Mouse (Mus musculus) limb, embryonic 13.5 days (tissue): ENCODE results near the gene Ctsh. TPM values are rescaled to one million over a fixed set of nuclear protein-coding genes. Genes with fewer than 3 reads are reported as not detected.

ENCODE experiments used
- ATAC-seq: fragments of 200-750 bp; cut with Nextera tagmentation; 2 replicates; pipeline ENCODE4 v1.8.0; 2017; ENCODE audit warnings: low read depth, moderate number of reproducible peaks, moderate TSS enrichment; ENCODE audit not compliant: low FRiP score
- H3K27ac ChIP-seq: fragments of 300-500 bp; sonication (generic); 2 replicates; pipeline ENCODE4 v1.5.1; 2015; ENCODE audit warnings: inconsistent platforms, mild to moderate bottlenecking, moderate library complexity
- H3K27me3 ChIP-seq: fragments of 300-500 bp; sonication (generic); 2 replicates; pipeline ENCODE4 v1.6.1; 2015; ENCODE audit warnings: mild to moderate bottlenecking, inconsistent platforms
- H3K36me3 ChIP-seq: fragments of 300-500 bp; sonication (generic); 2 replicates; pipeline ENCODE4 v1.6.1; 2015; ENCODE audit warnings: inconsistent platforms, mild to moderate bottlenecking, moderate library complexity
- H3K4me1 ChIP-seq: fragments of 300-500 bp; sonication (generic); 2 replicates; pipeline ENCODE4 v1.6.1; 2015; ENCODE audit warnings: inconsistent platforms
- H3K4me2 ChIP-seq: fragments of 300-500 bp; sonication (generic); replicated peaks from 2 replicates; pipeline ENCODE4 v1.6.1; 2015; ENCODE audit warnings: inconsistent platforms, mild to moderate bottlenecking, moderate library complexity
- H3K4me3 ChIP-seq: fragments of 300-500 bp; sonication (generic); 2 replicates; pipeline ENCODE4 v1.5.1; 2015; ENCODE audit warnings: moderate library complexity, mild to moderate bottlenecking, inconsistent platforms
- H3K9ac ChIP-seq: fragments of 300-500 bp; sonication (generic); 2 replicates; pipeline ENCODE4 v1.6.1; 2015; ENCODE audit warnings: mild to moderate bottlenecking, inconsistent platforms
- H3K9me3 ChIP-seq: fragments of 300-500 bp; sonication (generic); 2 replicates; pipeline ENCODE4 v1.6.1; 2016; ENCODE audit warnings: inconsistent platforms
- WGBS: fragments of 180-500 bp; shearing (Covaris S2); methylation state at CpG from one replicate; pipeline ENCODE4 v1.1.7; 2015; 5-methylcytosine and 5-hydroxymethylcytosine counted together
- polyA plus RNA-seq: library from polyadenylated mRNA; unstranded; fragments of >200 nt; fragmentation: Nextera tagmentation; extraction: Ambion mirVana; gene quantifications from 2 replicates; pipeline ENCODE4 v1.2.1, GENCODE M21; 2015

Gene Ctsh
- polyA plus RNA-seq, 1 experiment from 2014 or later = 18.7 TPM

GRCm38 (mm10) chr9:90115308-90115700 lies 61.4 kb downstream of the Ctsh start:
- no peak overlapping the region for H3K27ac ChIP-seq
- H3K4me3 ChIP-seq = peak overlapping the region; percentile 85
- H3K36me3 ChIP-seq = no peaks in the 10 kb centered on the region
- H3K9me3 ChIP-seq = no peaks in the 10 kb centered on the region
- H3K9ac ChIP-seq = peak overlapping the region; percentile 66; the same call in 1 of the 2 replicates
- peaks cover 16% of the 10 kb centered on the region for H3K4me1 ChIP-seq
- H3K4me2 ChIP-seq = peak overlapping the region; percentile 73
- peaks cover 2% of the 10 kb centered on the region; the same call in 1 of the 2 replicates for H3K27me3 ChIP-seq
- ATAC-seq = no peak

DNA sequence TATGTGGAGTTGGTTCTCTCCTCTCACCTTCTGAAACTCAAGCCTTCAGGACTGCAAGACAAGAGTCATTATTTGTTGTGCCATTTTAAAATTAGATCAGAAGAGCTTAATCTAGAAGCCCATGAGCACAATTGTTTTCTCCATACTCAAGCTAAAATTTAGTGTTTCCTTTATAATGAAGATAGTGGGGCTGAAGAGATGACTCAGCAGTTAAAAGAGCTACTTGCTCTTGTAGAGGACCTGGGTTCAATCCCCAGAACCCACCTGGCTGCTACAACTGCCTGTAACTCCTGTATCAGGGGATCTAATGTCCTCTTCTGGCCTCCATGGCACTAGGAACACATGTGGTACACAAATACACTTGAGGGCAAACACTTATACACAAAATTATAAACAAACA lies 63.3 kb downstream of the Ctsh start:
- no peak for ATAC-seq
- H3K4me3 ChIP-seq = no peak overlapping the region
- no peak overlapping the region for H3K27ac ChIP-seq
- no peaks in the 10 kb centered on the region for H3K9me3 ChIP-seq
- no peak overlapping the region for H3K9ac ChIP-seq
- peaks cover 2% of the 10 kb centered on the region; the same call in 1 of the 2 replicates for H3K27me3 ChIP-seq
- no peaks in the 10 kb centered on the region for H3K36me3 ChIP-seq
- H3K4me1 ChIP-seq = peaks cover 8% of the 10 kb centered on the region
- no peak overlapping the region for H3K4me2 ChIP-seq

- Histone ChIP-seq H3K4me2 (no peak overlapping the region), H3K27ac (no peak overlapping the region), H3K27me3 (peaks cover 6% of the 10 kb centered on the region; the same call in 1 of the 2 replicates), H3K4me3 (no peak overlapping the region), H3K9me3 (no peaks in the 10 kb centered on the region), H3K36me3 (no peaks in the 10 kb centered on the region), H3K4me1 (0 out of 2 replicates have a peak, but pooled peaks cover 4% of the 10 kb centered on the region), H3K9ac (no peak overlapping the region)
- WGBS = 87% methylated on average over 4 of the region's 4 CpGs
- no peak for ATAC-seq
Measured at GRCm38 (mm10) chr9:90122246-90122740, 68.3 kb downstream of the Ctsh start.

DNA sequence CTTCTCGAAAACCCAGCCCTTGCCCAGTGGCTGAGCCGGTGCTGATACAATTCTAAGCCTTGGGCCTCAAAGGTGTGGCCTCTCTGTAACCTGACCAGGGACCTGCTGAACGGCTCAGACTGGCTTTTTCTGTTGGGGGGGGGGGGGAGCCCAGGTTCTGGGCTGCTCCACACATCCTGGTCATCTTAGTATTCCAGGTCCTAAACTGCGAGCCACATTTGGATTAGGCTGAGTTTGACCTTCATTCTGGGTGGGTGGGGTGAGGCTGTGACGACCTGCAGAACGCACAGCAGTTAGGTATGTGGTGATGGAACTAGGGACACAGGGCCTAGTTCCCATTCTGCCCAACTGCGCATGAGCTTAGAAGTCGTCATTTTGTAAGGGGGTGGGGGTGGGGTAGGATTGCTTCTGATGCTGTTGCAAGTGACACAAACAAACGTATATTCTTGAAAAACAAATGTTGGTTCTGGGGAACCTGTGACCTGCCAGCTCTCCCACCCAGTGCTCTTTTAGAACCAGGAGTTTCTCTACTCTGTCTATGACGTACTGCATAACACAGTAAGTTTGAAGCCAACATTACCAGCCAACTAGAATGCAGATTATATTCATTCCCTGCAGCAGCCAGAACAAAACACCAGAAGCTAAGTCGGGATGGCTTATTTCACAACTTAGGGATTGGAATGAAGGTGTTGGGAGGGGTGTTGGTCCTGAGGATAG lies 70.4 kb downstream of the Ctsh start:
- ATAC-seq = no peak
- Histone ChIP-seq H3K4me1 (0 out of 2 replicates have a peak, but pooled peaks cover 4% of the 10 kb centered on the region), H3K27ac (no peak overlapping the region), H3K36me3 (no peaks in the 10 kb centered on the region), H3K9me3 (no peaks in the 10 kb centered on the region), H3K4me2 (no peak overlapping the region), H3K27me3 (0 out of 2 replicates have a peak, but pooled peaks cover 4% of the 10 kb centered on the region), H3K4me3 (no peak overlapping the region), H3K9ac (no peak overlapping the region)
- 31% methylated on average over 11 of the region's 11 CpGs for WGBS

DNA sequence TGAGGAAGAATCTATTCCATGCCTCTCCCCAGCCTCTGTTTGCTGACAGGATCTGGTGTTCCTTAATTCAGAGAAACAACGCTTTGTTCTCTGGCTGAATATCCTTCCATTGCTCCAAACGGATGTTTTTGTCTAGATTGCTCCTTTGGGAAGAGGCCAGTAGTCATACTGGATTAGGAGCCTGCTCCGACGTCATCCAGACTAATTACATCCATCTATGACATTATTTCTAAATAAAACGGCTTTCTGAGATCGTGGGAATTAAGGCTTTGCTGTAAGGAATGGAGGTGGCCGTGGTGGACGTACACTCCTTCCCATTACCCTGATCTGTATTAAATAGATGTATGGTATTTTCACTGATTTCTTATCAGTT lies 70.9 kb downstream of the Ctsh start:
- ATAC-seq = no peak
- Histone ChIP-seq H3K27ac (no peak overlapping the region), H3K27me3 (0 out of 2 replicates have a peak, but pooled peaks cover 4% of the 10 kb centered on the region), H3K36me3 (no peaks in the 10 kb centered on the region), H3K4me1 (0 out of 2 replicates have a peak, but pooled peaks cover 4% of the 10 kb centered on the region), H3K4me3 (no peak overlapping the region), H3K9me3 (no peaks in the 10 kb centered on the region), H3K9ac (no peak overlapping the region), H3K4me2 (no peak overlapping the region)
- 52% methylated on average over 8 of the region's 8 CpGs for WGBS

Other genes with a start within 250 kb of the Ctsh start
- 0.34 and 0.54 TPM in 2 replicates for gene Rasgrf1, start 144.2 kb upstream of the Ctsh start, polyA plus RNA-seq
- 546 and 559 TPM in 2 replicates for gene Morf4l1, start 60.6 kb downstream of the Ctsh start, polyA plus RNA-seq
- 18.6 and 21.6 TPM in 2 replicates for gene Adamts7, start 108.9 kb downstream of the Ctsh start, polyA plus RNA-seq
- gene Tbc1d2b, start 216.7 kb downstream of the Ctsh start, polyA plus RNA-seq = 12.1 and 13.7 TPM in 2 replicates